Comparison of ENCODE assay signal across 24 mouse cellular contexts in the genomic region with DNA sequence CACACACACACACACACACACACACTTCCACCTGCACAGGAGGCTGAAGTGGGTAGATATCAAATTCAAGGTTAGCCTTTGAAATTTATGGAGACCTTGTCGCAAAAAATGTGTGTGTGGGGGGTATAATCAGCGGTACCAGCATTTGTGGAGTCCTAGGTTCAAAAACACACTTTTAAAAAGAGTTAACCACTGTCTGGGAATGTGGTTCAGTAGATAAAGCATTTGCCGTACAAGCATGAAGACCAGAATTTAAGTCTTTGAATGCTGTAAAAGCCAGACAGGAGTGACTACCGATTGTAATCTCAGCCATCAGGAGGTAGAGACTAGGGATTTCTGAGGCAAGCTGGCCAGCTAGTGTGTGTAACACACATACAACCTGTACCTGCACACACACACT. TPM values are rescaled to one million over a fixed set of nuclear protein-coding genes. Genes with fewer than 3 reads are reported as not detected.
DNase-seq lines count a peak whose midpoint lies in the region; ATAC-seq and TF ChIP-seq lines count a peak whose summit lies in the region.
"Had no signal": no experiment of that assay in that cellular context is flagged by ENCODE, and none has a peak within 500 bp of the region (broad histone marks: within the 10 kb centered on the region; RNA-seq: fewer than 3 reads in every experiment).

No protein-coding gene starts in this region.

- no peak for TF ChIP-seq CTCF in MEL (IDR thresholded peaks at IDR 0.05 in 2 of 3, conservative IDR thresholded peaks at IDR 0.05 in 1 of 3; ENCODE audit: control insufficient read depth in 1 of 3, insufficient read depth in 1 of 3, low read depth in 2 of 3, low read length in 3 of 3, poor library complexity in 1 of 3, severe bottlenecking in 1 of 3)

- H3K9me3 ChIP-seq in liver, embryonic 12.5 days (replicated peaks) = no peaks in the 10 kb centered on the region
- no peaks in the 10 kb centered on the region for H3K9me3 ChIP-seq in liver, embryonic 11.5 days (ENCODE audit: control insufficient read depth, low read length)
- H3K9me3 ChIP-seq in MEL (replicated peaks; ENCODE audit: insufficient read depth, low read length) = no peaks in the 10 kb centered on the region
- H3K9me3 ChIP-seq in liver, embryonic 16.5 days (replicated peaks; ENCODE audit: control insufficient read depth, low read length) = no peaks in the 10 kb centered on the region; the same call in 1 of the 2 replicates
- H3K9me3 ChIP-seq: embryonic facial prominence, embryonic 12.5 days; embryonic facial prominence, embryonic 15.5 days; forebrain, embryonic 12.5 days; forebrain, embryonic 15.5 days; hindbrain, embryonic 12.5 days; hindbrain, embryonic 15.5 days had no signal

- H3K36me3 ChIP-seq in liver, embryonic 12.5 days = peaks cover 4% of the 10 kb centered on the region; the same call in 1 of the 2 replicates
- H3K36me3 ChIP-seq in liver, embryonic 11.5 days (ENCODE audit: control insufficient read depth, insufficient read depth, low read length) = no peaks in the 10 kb centered on the region
- H3K36me3 ChIP-seq in MEL (ENCODE audit: control insufficient read depth in 1 of 2, insufficient read depth in 2 of 2, low read length in 2 of 2) = peaks cover 0 to 15% of the 10 kb centered on the region in 2 experiments; a peak in 2 of 4 replicates
- no peaks in the 10 kb centered on the region for H3K36me3 ChIP-seq in liver, embryonic 16.5 days (ENCODE audit: control insufficient read depth, insufficient read depth)
- H3K36me3 ChIP-seq: embryonic facial prominence, embryonic 12.5 days; embryonic facial prominence, embryonic 15.5 days; forebrain, embryonic 12.5 days; forebrain, embryonic 15.5 days; hindbrain, embryonic 12.5 days; hindbrain, embryonic 15.5 days had no signal

- no peak for TF ChIP-seq POLR2A in MEL (IDR thresholded peaks at IDR 0.05; ENCODE audit: control insufficient read depth in 1 of 2, insufficient read depth in 1 of 2, low read depth in 1 of 2, low read length in 2 of 2, poor library complexity in 1 of 2)

- no peak overlapping the region for H3K4me2 ChIP-seq in liver, embryonic 12.5 days
- no peak overlapping the region for H3K4me2 ChIP-seq in liver, embryonic 11.5 days
- H3K4me2 ChIP-seq in liver, embryonic 16.5 days (ENCODE audit: low read depth, low read length) = no peak overlapping the region
- H3K4me2 ChIP-seq: embryonic facial prominence, embryonic 12.5 days; embryonic facial prominence, embryonic 15.5 days; forebrain, embryonic 12.5 days; forebrain, embryonic 15.5 days; heart, embryonic 11.5 days; hindbrain, embryonic 12.5 days; hindbrain, embryonic 15.5 days had no signal

- ATAC-seq in liver, embryonic 12.5 days = no peak
- no peak for ATAC-seq in liver, embryonic 11.5 days (replicated peaks; ENCODE audit: low FRiP score)
- ATAC-seq in liver, embryonic 16.5 days (ENCODE audit: low read depth) = no peak
- peak; percentile 51 for ATAC-seq in megakaryocyte-erythroid progenitor cell, adult 5-6 weeks (replicated peaks; ENCODE audit: low FRiP score, low TSS enrichment, poor library complexity, severe bottlenecking)
- ATAC-seq: forebrain, embryonic 15.5 days; Patski had no signal

- peak overlapping the region; percentile 61; the same call in 1 of the 2 replicates for H3K27ac ChIP-seq in liver, embryonic 12.5 days
- H3K27ac ChIP-seq in liver, embryonic 11.5 days (ENCODE audit: low read depth, low read length) = no peak overlapping the region
- no peak overlapping the region for H3K27ac ChIP-seq in MEL (ENCODE audit: control insufficient read depth, low read depth, low read length)
- peak overlapping the region; percentile 13; the same call in 1 of the 2 replicates for H3K27ac ChIP-seq in liver, embryonic 16.5 days (ENCODE audit: low read length)
- H3K27ac ChIP-seq: embryonic facial prominence, embryonic 12.5 days; embryonic facial prominence, embryonic 15.5 days; forebrain, embryonic 12.5 days; heart, adult 2 months; hindbrain, embryonic 12.5 days; hindbrain, embryonic 15.5 days had no signal

- TF ChIP-seq RAD21 in MEL (IDR thresholded peaks at IDR 0.05; ENCODE audit: low read depth, low read length) = no peak

- H3K27me3 ChIP-seq in liver, embryonic 12.5 days (replicated peaks) = no peaks in the 10 kb centered on the region
- no peaks in the 10 kb centered on the region for H3K27me3 ChIP-seq in liver, embryonic 11.5 days (replicated peaks; ENCODE audit: control insufficient read depth, insufficient read depth, low read length)
- H3K27me3 ChIP-seq in MEL (ENCODE audit: control insufficient read depth in 1 of 2, insufficient read depth in 2 of 2, low read length in 2 of 2) = no peaks in the 10 kb centered on the region
- no peaks in the 10 kb centered on the region for H3K27me3 ChIP-seq in liver, embryonic 16.5 days (ENCODE audit: control insufficient read depth, insufficient read depth, low read depth, low read length)
- H3K27me3 ChIP-seq: CH12.LX; embryonic facial prominence, embryonic 12.5 days; embryonic facial prominence, embryonic 15.5 days; forebrain, embryonic 12.5 days; forebrain, embryonic 15.5 days; hindbrain, embryonic 12.5 days; hindbrain, embryonic 15.5 days; Patski had no signal

- H3K79me2 ChIP-seq in MEL (ENCODE audit: control insufficient read depth, insufficient read depth, low read length, poor library complexity) = no peaks in the 10 kb centered on the region

- WGBS in liver, embryonic 12.5 days (ENCODE audit: insufficient replicate concordance) = 39% methylated on average over 4 of the region's 4 CpGs
- 60% methylated on average over 4 of the region's 4 CpGs for WGBS in liver, embryonic 11.5 days
- WGBS in liver, embryonic 16.5 days (ENCODE audit: insufficient replicate concordance) = 30% methylated on average over 4 of the region's 4 CpGs

- peaks cover 65% of the 10 kb centered on the region for H3K4me1 ChIP-seq in liver, embryonic 12.5 days
- peaks cover 16% of the 10 kb centered on the region for H3K4me1 ChIP-seq in liver, embryonic 11.5 days (replicated peaks; ENCODE audit: control insufficient read depth, insufficient read depth, low read length)
- peaks cover 5 to 22% of the 10 kb centered on the region in 2 experiments; a peak in 3 of 4 replicates for H3K4me1 ChIP-seq in MEL (ENCODE audit: control insufficient read depth in 1 of 2, insufficient read depth in 2 of 2, low read length in 2 of 2)
- H3K4me1 ChIP-seq in liver, embryonic 16.5 days (ENCODE audit: control insufficient read depth, low read depth, low read length) = peaks cover 42% of the 10 kb centered on the region
- H3K4me1 ChIP-seq: embryonic facial prominence, embryonic 15.5 days; forebrain, embryonic 12.5 days; hindbrain, embryonic 15.5 days had no signal

- 0 out of 2 replicates have a peak overlapping the region, but pooled peaks have one; percentile 32 for H3K9ac ChIP-seq in liver, embryonic 12.5 days
- H3K9ac ChIP-seq in liver, embryonic 11.5 days (ENCODE audit: low read depth, low read length) = no peak overlapping the region
- no peak overlapping the region for H3K9ac ChIP-seq in MEL (ENCODE audit: control insufficient read depth, low read depth, low read length, poor library complexity, severe bottlenecking)
- no peak overlapping the region for H3K9ac ChIP-seq in liver, embryonic 16.5 days (ENCODE audit: low read depth, low read length)
- H3K9ac ChIP-seq: embryonic facial prominence, embryonic 12.5 days; embryonic facial prominence, embryonic 15.5 days; forebrain, embryonic 12.5 days; forebrain, embryonic 15.5 days; hindbrain, embryonic 12.5 days; hindbrain, embryonic 15.5 days had no signal

- TF ChIP-seq EP300 in MEL (IDR thresholded peaks at IDR 0.05; ENCODE audit: low read depth in 1 of 2, low read length in 2 of 2) = peak in 1 of 2 experiments; percentile 27; a peak in 1 of 4 replicates

- no peak for DNase-seq in liver, embryonic 11.5 days (ENCODE audit: low spot score)
- peak; percentile 36 for DNase-seq in MEL (ENCODE audit: low read depth, low spot score)
- DNase-seq in adrenal gland, adult 8-10 months = no peak
- DNase-seq in layer of hippocampus, adult 9-10 months (ENCODE audit: low spot score) = no peak
- DNase-seq: adrenal gland, postnatal 14 days; B cell, adult 2 months; cerebellum, adult 11 months; cerebellum, adult 2 months; cerebellum, adult 9-11 months; cerebellum, postnatal 25 days; gastrocnemius, postnatal 25 days; heart, adult 2 months had no signal

- no peak overlapping the region for H3K4me3 ChIP-seq in liver, embryonic 12.5 days
- no peak overlapping the region for H3K4me3 ChIP-seq in liver, embryonic 11.5 days (ENCODE audit: low read depth, low read length)
- H3K4me3 ChIP-seq in MEL (ENCODE audit: control insufficient read depth in 1 of 2, insufficient read depth in 1 of 2, low read depth in 2 of 2, low read length in 2 of 2) = no peak overlapping the region
- no peak overlapping the region for H3K4me3 ChIP-seq in liver, embryonic 16.5 days (ENCODE audit: low read depth, low read length)
- H3K4me3 ChIP-seq: embryonic facial prominence, embryonic 12.5 days; embryonic facial prominence, embryonic 15.5 days; forebrain, embryonic 12.5 days; forebrain, embryonic 15.5 days; heart, adult 2 months; hindbrain, embryonic 12.5 days; hindbrain, embryonic 15.5 days had no signal

TF ChIP-seq in MEL, 35 proteins besides CTCF, POLR2A, EP300 and RAD21 (continues in another document):
- no peak for TF ChIP-seq ELF1 (IDR thresholded peaks at IDR 0.05; ENCODE audit: low read depth, low read length)
- peak; percentile 19; the same call in 1 of the 2 replicates for TF ChIP-seq TCF12 (IDR thresholded peaks at IDR 0.05; ENCODE audit: low read depth, low read length)
- TF ChIP-seq MAFK (IDR thresholded peaks at IDR 0.05; ENCODE audit: borderline replicate concordance, low read depth, low read length) = no peak
- 0 out of 2 replicates have a peak, but pooled peaks have one; percentile 13 for TF ChIP-seq GATA1 (IDR thresholded peaks at IDR 0.05; ENCODE audit: low read depth, low read length)
- no peak for TF ChIP-seq HCFC1 (IDR thresholded peaks at IDR 0.05; ENCODE audit: low read depth, low read length)
- no peak for TF ChIP-seq MEF2A (IDR thresholded peaks at IDR 0.05; ENCODE audit: extremely low read depth, insufficient replicate concordance, low read depth, low read length, poor library complexity, severe bottlenecking)
- TF ChIP-seq ZKSCAN1 (IDR thresholded peaks at IDR 0.05; ENCODE audit: low read depth, low read length) = no peak
- TF ChIP-seq ETS1 (IDR thresholded peaks at IDR 0.05; ENCODE audit: low read depth, low read length) = no peak

RNA-seq across cellular contexts. Expression of gene Cd24a, which starts 55.0 kb away (rescaled TPM):
- 819 and 854 TPM in 2 replicates for polyA plus RNA-seq in liver, embryonic 12.5 days (2016; fragmentation: Nextera tagmentation; extraction: Ambion mirVana)
- polyA plus RNA-seq in liver, embryonic 11.5 days (2014; fragmentation: Nextera tagmentation; extraction: Ambion mirVana) = 420 and 459 TPM in 2 replicates
- total RNA-seq in MEL (2012; rRNA removed) = 96.6 and 119 TPM in 2 replicates
- polyA plus RNA-seq in MEL (2012; ENCODE audit: insufficient read depth in 1 of 2, insufficient read length in 2 of 2, low read depth in 1 of 2, low replicate concordance in 2 of 2, missing spikeins in 1 of 2) = 100 to 1,000 TPM in 1 of 2 experiments, not detected in 1; 181 TPM
- polyA plus RNA-seq in liver, embryonic 16.5 days (2015; fragmentation: Nextera tagmentation; extraction: Ambion mirVana) = 927 and 938 TPM in 2 replicates
- 709 and 802 TPM in 2 replicates for total RNA-seq in megakaryocyte-erythroid progenitor cell, adult 5-6 weeks (2014; fragmentation: Nextera tagmentation)
- 576 and 796 TPM in 2 replicates for total RNA-seq in megakaryocyte-erythroid progenitor cell, adult 5-6 weeks (2017)
- total RNA-seq in adrenal gland, adult 8-10 months (2022) = 10 to 100 TPM; 15.7 to 28.6 (median 22.9) TPM

Comparison
In these comparisons a context has a peak if more than half of its experiments do, and no peak if none do; other contexts are left out.
1. H3K27ac ChIP-seq: peak in liver, embryonic 12.5 days (single experiment) and liver, embryonic 16.5 days (single experiment); none in liver, embryonic 11.5 days (single experiment) and MEL (single experiment).